Comparison of ENCODE assay signal across 26 mouse cellular contexts in the genomic region with DNA sequence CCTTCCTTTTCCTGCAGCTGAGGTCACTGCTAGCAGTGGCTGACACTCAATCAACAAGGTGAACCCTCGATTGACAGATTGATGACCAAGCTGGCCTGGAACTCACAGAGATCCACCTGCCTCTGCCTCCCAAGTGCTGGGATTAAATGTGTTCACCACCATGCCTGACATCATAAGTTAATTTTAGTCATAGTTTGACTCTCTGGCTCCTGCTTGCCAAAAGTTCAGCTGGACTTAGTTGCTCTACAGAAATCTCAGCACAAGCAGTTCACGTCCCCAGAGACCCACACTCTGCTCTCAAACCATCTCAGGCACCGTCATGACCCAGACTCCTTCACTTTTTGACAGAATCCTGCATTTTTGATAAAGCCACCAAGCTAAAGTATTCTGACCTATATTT.
DNase-seq lines count a peak whose midpoint lies in the region; TF ChIP-seq lines count a peak whose summit lies in the region.
"Had no signal": no experiment of that assay in that cellular context is flagged by ENCODE, and none has a peak within 500 bp of the region (broad histone marks: within the 10 kb centered on the region; RNA-seq: fewer than 3 reads in every experiment).

No protein-coding gene starts in this region.

- 82% methylated on average over 3 of the region's 3 CpGs for WGBS in heart, embryonic 10.5 days

- H3K4me3 ChIP-seq in gastrocnemius, adult 2 months, result no peak overlapping the region
- H3K4me3 ChIP-seq in heart, embryonic 10.5 days, result no peak overlapping the region
- H3K4me3 ChIP-seq: embryonic facial prominence, embryonic 13.5 days; embryonic facial prominence, embryonic 15.5 days; erythroblast, embryonic 14.5 days; forebrain, embryonic 10.5 days; forebrain, embryonic 12.5 days had no signal

- peaks cover 4% of the 10 kb centered on the region; the same call in 1 of the 2 replicates for H3K36me3 ChIP-seq in heart, embryonic 10.5 days
- H3K36me3 ChIP-seq: embryonic facial prominence, embryonic 13.5 days; embryonic facial prominence, embryonic 15.5 days; forebrain, embryonic 10.5 days; forebrain, embryonic 12.5 days; G1E had no signal

- peaks cover 49% of the 10 kb centered on the region for H3K4me1 ChIP-seq in heart, embryonic 10.5 days
- H3K4me1 ChIP-seq: embryonic facial prominence, embryonic 15.5 days; forebrain, embryonic 10.5 days; forebrain, embryonic 12.5 days had no signal

- no peaks in the 10 kb centered on the region for H3K27me3 ChIP-seq in heart, embryonic 10.5 days (ENCODE audit: insufficient read depth, poor library complexity, severe bottlenecking)
- H3K27me3 ChIP-seq: CH12.LX; embryonic facial prominence, embryonic 13.5 days; embryonic facial prominence, embryonic 15.5 days; forebrain, embryonic 12.5 days; Patski had no signal

- intact Hi-C loops in gastrocnemius, adult 2 months (cut with DNase I), result no loop called here

- DNase-seq in gastrocnemius, adult 2 months, result peak; percentile 34
- no peak for DNase-seq in gastrocnemius, postnatal 10 days
- peak; percentile 94 for DNase-seq in heart, adult 11 months
- DNase-seq in heart, adult 8-10 months (ENCODE audit: low spot score), result no peak
- DNase-seq in heart, embryonic 10.5 days (ENCODE audit: low spot score), result no peak
- no peak for DNase-seq in heart, postnatal 4 days
- peak; percentile 50 for DNase-seq in skeletal muscle tissue, adult 2 months (ENCODE audit: low read depth, low spot score)
- DNase-seq: adrenal gland, adult 8-10 months; adrenal gland, postnatal 14 days; adrenal gland, postnatal 36 days; B cell, adult 2 months; cerebellum, adult 11 months; cerebellum, adult 18-20 months; cerebellum, adult 8-10 months; cerebellum, adult 9-11 months; cerebellum, postnatal 14 days; cerebellum, postnatal 36 days; embryo, embryonic 11 days had no signal

- peak overlapping the region; percentile 75 for H3K27ac ChIP-seq in gastrocnemius, adult 2 months
- H3K27ac ChIP-seq in heart, embryonic 10.5 days, result peak overlapping the region; percentile 82
- H3K27ac ChIP-seq: embryonic facial prominence, embryonic 13.5 days; embryonic facial prominence, embryonic 15.5 days; forebrain, embryonic 10.5 days; forebrain, embryonic 12.5 days had no signal

- TF ChIP-seq CTCF in gastrocnemius, adult 2 months (IDR thresholded peaks at IDR 0.05), result no peak

- H3K9me3 ChIP-seq in heart, embryonic 10.5 days, result no peaks in the 10 kb centered on the region
- H3K9me3 ChIP-seq: embryonic facial prominence, embryonic 13.5 days; embryonic facial prominence, embryonic 15.5 days; forebrain, embryonic 10.5 days; forebrain, embryonic 12.5 days; G1E had no signal

Comparison
In these comparisons a context has a peak if more than half of its experiments do, and no peak if none do; other contexts are left out.
1. DNase-seq: peak in gastrocnemius, adult 2 months (single experiment), heart, adult 11 months (single experiment) and skeletal muscle tissue, adult 2 months (single experiment); none in gastrocnemius, postnatal 10 days (single experiment), heart, adult 8-10 months (single experiment), heart, embryonic 10.5 days (single experiment) and heart, postnatal 4 days (single experiment).